Mouse (Mus musculus) 3134 (cell line): ENCODE data around the gene Slc22a13.
"Not testable (repeated sequence)": the region's sequence is repeated elsewhere in the genome, so short reads cannot be mapped to it uniquely, and the experiment has no call there.

Source experiments
- DNase-seq: peaks from one replicate; pipeline ENCODE4 v3.0.0-alpha.2; 2011; ENCODE audit warnings: low spot score; ENCODE audit not compliant: insufficient read length; ENCODE audit errors: extremely low read depth

The Slc22a13 gene

GRCm38 (mm10) chr9:119208998-119209397 lies at the start of gene Slc22a13:
Gene Slc22a13 (minus strand): TSS chr9:119209098.
- no peak for DNase-seq

GRCm38 (mm10) chr9:119258128-119258527 lies 49.2 kb upstream of the Slc22a13 start:
- DNase-seq: no peak

GRCm38 (mm10) chr9:119256161-119256560 lies 47.3 kb upstream of the Slc22a13 start:
- no peak for DNase-seq

GRCm38 (mm10) chr9:119255096-119255495 lies 46.2 kb upstream of the Slc22a13 start:
- no peak for DNase-seq

GRCm38 (mm10) chr9:119254187-119254586 lies 45.3 kb upstream of the Slc22a13 start:
- no peak for DNase-seq

GRCm38 (mm10) chr9:119247996-119248395 lies 39.1 kb upstream of the Slc22a13 start:
- no peak for DNase-seq

GRCm38 (mm10) chr9:119246826-119247225 lies 37.9 kb upstream of the Slc22a13 start:
- DNase-seq: no peak

- DNase-seq: no peak
Observed at GRCm38 (mm10) chr9:119243981-119244380, 35.1 kb upstream of the Slc22a13 start.

GRCm38 (mm10) chr9:119241169-119241865 lies 32.4 kb upstream of the Slc22a13 start:
- DNase-seq: no peak

GRCm38 (mm10) chr9:119240286-119240997 lies 31.5 kb upstream of the Slc22a13 start:
- no peak for DNase-seq

GRCm38 (mm10) chr9:119239274-119239673 lies 30.4 kb upstream of the Slc22a13 start:
- no peak for DNase-seq

- DNase-seq: no peak
Observed at GRCm38 (mm10) chr9:119238796-119239195, 29.9 kb upstream of the Slc22a13 start.

GRCm38 (mm10) chr9:119231552-119231951 lies 22.7 kb upstream of the Slc22a13 start:
- DNase-seq: no peak

GRCm38 (mm10) chr9:119230829-119231228 lies 21.9 kb upstream of the Slc22a13 start:
- no peak for DNase-seq

- DNase-seq: no peak
Observed at GRCm38 (mm10) chr9:119220249-119220648, 11.4 kb upstream of the Slc22a13 start.

GRCm38 (mm10) chr9:119219667-119220066 lies 10.8 kb upstream of the Slc22a13 start:
- DNase-seq: no peak

GRCm38 (mm10) chr9:119215341-119215740 lies 6.4 kb upstream of the Slc22a13 start:
- not testable (repeated sequence) for DNase-seq

GRCm38 (mm10) chr9:119214601-119215000 lies 5.7 kb upstream of the Slc22a13 start:
- DNase-seq: no peak

GRCm38 (mm10) chr9:119212996-119213395 lies 4.1 kb upstream of the Slc22a13 start:
- DNase-seq: no peak

- no peak for DNase-seq
Observed at GRCm38 (mm10) chr9:119207113-119207512, 1.8 kb downstream of the Slc22a13 start.

GRCm38 (mm10) chr9:119206666-119207065 lies 2.2 kb downstream of the Slc22a13 start:
- DNase-seq: no peak

GRCm38 (mm10) chr9:119205756-119206155 lies 3.1 kb downstream of the Slc22a13 start:
- DNase-seq: no peak
